Mouse (Mus musculus) heart, postnatal 0 days (tissue): ENCODE measurements around the gene Hipk2.

Experiments
- CTCF ChIP-seq: IDR thresholded peaks from 2 replicates; pipeline ENCODE4 v1.5.1; 2016; ENCODE audit warnings: antibody characterized with exemption, control low read depth, low read depth
- EP300 ChIP-seq: IDR thresholded peaks from 2 replicates; pipeline ENCODE4 v1.6.1; 2016; ENCODE audit warnings: antibody characterized with exemption, low read depth

- TF ChIP-seq EP300: no peak
- no peak for TF ChIP-seq CTCF
Measured at GRCm38 (mm10) chr6:38823164-38823563, 52.8 kb downstream of the Hipk2 start.
